Mouse (Mus musculus) E14TG2a.4 (cell line): Measurements from ENCODE around the gene Trim2.

Source experiments
- CTCF ChIP-seq: conservative IDR thresholded peaks from 2 replicates; pipeline ENCODE4 v1.5.1; 2014; ENCODE audit warnings: low read length
- NANOG ChIP-seq: IDR thresholded peaks from 2 replicates; pipeline ENCODE4 v1.6.1; 2014; ENCODE audit warnings: borderline replicate concordance, low read length, mixed read lengths
- POU5F1 ChIP-seq: IDR thresholded peaks from 2 replicates; pipeline ENCODE4 v1.6.1; 2014; ENCODE audit warnings: low read length, borderline replicate concordance

GRCm38 (mm10) chr3:84215743-84216360 is 90.8 kb downstream of the Trim2 start:
- no peak for TF ChIP-seq CTCF
- no peak for TF ChIP-seq POU5F1
- TF ChIP-seq NANOG: no peak
